8 mouse cellular contexts compared by ENCODE assay signal in the genomic region with DNA sequence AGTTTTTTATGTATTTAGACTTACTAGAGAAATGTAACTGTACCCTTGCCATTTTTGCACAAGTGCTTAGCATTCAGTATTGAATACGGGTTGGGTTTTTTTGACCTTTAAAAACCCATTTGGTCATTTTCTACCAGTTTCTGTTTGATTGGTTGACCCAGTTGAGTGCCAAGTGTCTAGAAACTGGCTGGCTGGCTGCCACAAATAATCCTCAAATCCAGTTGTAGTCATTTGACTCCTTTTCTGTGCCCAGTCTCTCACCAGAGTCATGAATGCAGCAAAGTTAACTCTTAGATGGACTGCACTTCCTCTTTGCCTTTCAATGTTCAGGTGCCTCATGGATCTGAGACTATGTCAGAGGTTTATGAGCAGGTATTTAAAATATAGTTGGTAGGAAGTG. TPM values are rescaled to one million over a fixed set of nuclear protein-coding genes. Genes with fewer than 3 reads are reported as not detected.
DNase-seq lines count a peak whose midpoint lies in the region; ATAC-seq lines count a peak whose summit lies in the region.

No protein-coding gene starts in this region.

- peak overlapping the region; percentile 78 for H3K4me2 ChIP-seq in neural tube, embryonic 12.5 days (replicated peaks)
- H3K4me2 ChIP-seq in stomach, embryonic 14.5 days (replicated peaks; ENCODE audit: low read depth, low read length): 0 out of 2 replicates have a peak overlapping the region, but pooled peaks have one; percentile 63

- no peak for ATAC-seq in neural tube, embryonic 12.5 days (ENCODE audit: low FRiP score, low read depth)
- ATAC-seq in stomach, embryonic 14.5 days (ENCODE audit: insufficient number of reproducible peaks, insufficient read depth, low FRiP score, low read depth): no peak

- no peak overlapping the region for H3K4me3 ChIP-seq in neural tube, embryonic 12.5 days
- H3K4me3 ChIP-seq in stomach, embryonic 14.5 days (ENCODE audit: low read depth, low read length): no peak overlapping the region

- H3K27ac ChIP-seq in neural tube, embryonic 12.5 days: no peak overlapping the region
- no peak overlapping the region for H3K27ac ChIP-seq in stomach, embryonic 14.5 days (ENCODE audit: low read length)

- WGBS in neural tube, embryonic 12.5 days: 92% methylated on average over 1 of the region's 1 CpGs
- WGBS in stomach, embryonic 14.5 days: 83% methylated on average over 1 of the region's 1 CpGs

- H3K9ac ChIP-seq in neural tube, embryonic 12.5 days: no peak overlapping the region
- H3K9ac ChIP-seq in stomach, embryonic 14.5 days (replicated peaks; ENCODE audit: low read depth, low read length): no peak overlapping the region

- no peaks in the 10 kb centered on the region for H3K36me3 ChIP-seq in neural tube, embryonic 12.5 days
- no peaks in the 10 kb centered on the region for H3K36me3 ChIP-seq in stomach, embryonic 14.5 days (ENCODE audit: control insufficient read depth, insufficient read depth, low read length)

- H3K27me3 ChIP-seq in neural tube, embryonic 12.5 days (replicated peaks): no peaks in the 10 kb centered on the region
- no peaks in the 10 kb centered on the region for H3K27me3 ChIP-seq in stomach, embryonic 14.5 days (ENCODE audit: control insufficient read depth, insufficient read depth, low read length)

- DNase-seq in cerebellum, adult 9-10 months: peak; percentile 72
- no peak for DNase-seq in cerebellum, adult 8-10 months
- DNase-seq in neural tube, embryonic 10.5 days (ENCODE audit: extremely low spot score, low spot score): no peak
- peak; percentile 49 for DNase-seq in kidney, postnatal 14 days
- no peak for DNase-seq in left cerebral cortex, adult 8-10 months (ENCODE audit: low spot score in 2 of 2)
- DNase-seq in spleen, postnatal 10 days (ENCODE audit: low spot score in 2 of 2): no peak

- H3K9me3 ChIP-seq in neural tube, embryonic 12.5 days: no peaks in the 10 kb centered on the region
- no peaks in the 10 kb centered on the region for H3K9me3 ChIP-seq in stomach, embryonic 14.5 days (ENCODE audit: control insufficient read depth, low read depth, low read length)

- H3K4me1 ChIP-seq in neural tube, embryonic 12.5 days: peaks cover 34% of the 10 kb centered on the region
- H3K4me1 ChIP-seq in stomach, embryonic 14.5 days (ENCODE audit: control insufficient read depth, insufficient read depth, low read length): peaks cover 18% of the 10 kb centered on the region; the same call in 1 of the 2 replicates

RNA-seq across cellular contexts. Expression of a gene that starts 2.3 kb away (rescaled TPM):
- polyA plus RNA-seq in neural tube, embryonic 12.5 days (2016; fragmentation: Nextera tagmentation; extraction: Ambion mirVana): 62.7 and 65.2 TPM in 2 replicates
- polyA plus RNA-seq in stomach, embryonic 14.5 days (2014; fragmentation: Nextera tagmentation; extraction: Ambion mirVana): 59.8 and 60.8 TPM in 2 replicates
- total RNA-seq in left cerebral cortex, adult 8-10 months (2022): 10 to 100 TPM; 68.4 to 87.2 (median 76.7) TPM

RNA-seq across cellular contexts. Expression of a gene that starts 53.0 kb away (rescaled TPM):
- 19.7 and 22.0 TPM in 2 replicates for polyA plus RNA-seq in neural tube, embryonic 12.5 days (2016; fragmentation: Nextera tagmentation; extraction: Ambion mirVana)
- 28.4 and 30.9 TPM in 2 replicates for polyA plus RNA-seq in stomach, embryonic 14.5 days (2014; fragmentation: Nextera tagmentation; extraction: Ambion mirVana)
- 10 to 100 TPM; 14.9 to 26.1 (median 21.5) TPM for total RNA-seq in left cerebral cortex, adult 8-10 months (2022)

RNA-seq across cellular contexts. Expression of a gene that starts 58.7 kb away (rescaled TPM):
- 226 and 234 TPM in 2 replicates for polyA plus RNA-seq in neural tube, embryonic 12.5 days (2016; fragmentation: Nextera tagmentation; extraction: Ambion mirVana)
- polyA plus RNA-seq in stomach, embryonic 14.5 days (2014; fragmentation: Nextera tagmentation; extraction: Ambion mirVana): 320 and 361 TPM in 2 replicates
- 100 to 1,000 TPM; 136 to 159 (median 145) TPM for total RNA-seq in left cerebral cortex, adult 8-10 months (2022)

Comparison
In these comparisons a context has a peak if more than half of its experiments do, and no peak if none do; other contexts are left out.
1. DNase-seq: peak in cerebellum, adult 9-10 months (single experiment) and kidney, postnatal 14 days (single experiment); none in cerebellum, adult 8-10 months (single experiment), neural tube, embryonic 10.5 days (single experiment), left cerebral cortex, adult 8-10 months (0 of 2) and spleen, postnatal 10 days (0 of 2).